Mouse (Mus musculus): ENCODE measurements at regions not wholly inside any gene's neighbourhood (a gene's known extent, or its start where the extent isn't known, plus 50 kb on each side); places are given as distances from the start of the nearest gene placed in this dataset.

- TF ChIP-seq CHD2 (IDR thresholded peaks at IDR 0.05; ENCODE audit: low read depth, low read length) (no peak), ZNF384 (IDR thresholded peaks at IDR 0.05; ENCODE audit: low read depth, low read length) (no peak)
Observed at GRCm38 (mm10) chr8:127772917-127773316, 585.5 kb upstream of the Nrp1 start.

Measured in ES-E14 (cell line).